Mouse (Mus musculus) MEL (cell line): ENCODE data around the gene 4933428G20Rik. TPM values are rescaled to one million over a fixed set of nuclear protein-coding genes. Genes with fewer than 3 reads are reported as not detected.
A peak's percentile ranks its signal among the peaks of the same experiment; 100 is the strongest.

Experiments
- DNase-seq: peaks from one replicate; pipeline ENCODE4 v3.0.0; 2011; ENCODE audit warnings: low read depth, low spot score
- H3K27ac ChIP-seq: 2 replicates; pipeline ENCODE4 v1.5.1; 2012; ENCODE audit warnings: low read depth, mild to moderate bottlenecking, control low read depth, low read length, moderate library complexity; ENCODE audit not compliant: control insufficient read depth
- H3K27me3 ChIP-seq, 2 experiments: fragments of 150-350 bp in 1 of 2; sonication (generic) in 1 of 2; 2 replicates each; pipeline ENCODE4 v1.6.1; 2012; ENCODE audit warnings: low read length in 2 of 2, mild to moderate bottlenecking in 2 of 2, improper control_type of control experiment in 1 of 2, moderate library complexity in 1 of 2; ENCODE audit not compliant: insufficient read depth in 2 of 2, control insufficient read depth in 1 of 2
- H3K36me3 ChIP-seq, 2 experiments: 2 replicates each; pipeline ENCODE4 v1.6.1; 2012 to 2014; ENCODE audit warnings: low read length in 2 of 2, improper control_type of control experiment in 1 of 2, inconsistent platforms in 1 of 2, mild to moderate bottlenecking in 1 of 2; ENCODE audit not compliant: insufficient read depth in 2 of 2, control insufficient read depth in 1 of 2
- H3K4me1 ChIP-seq, 2 experiments: fragments of 150-350 bp in 1 of 2; sonication (generic) in 1 of 2; 2 replicates each; pipeline ENCODE4 v1.6.1; 2012; ENCODE audit warnings: low read length in 2 of 2, improper control_type of control experiment in 1 of 2, mild to moderate bottlenecking in 1 of 2; ENCODE audit not compliant: insufficient read depth in 2 of 2, control insufficient read depth in 1 of 2
- H3K4me3 ChIP-seq, 2 experiments: fragments of 150-350 bp in 1 of 2; sonication (generic) in 1 of 2; 2 replicates each; pipeline ENCODE4 v1.5.1; 2012; ENCODE audit warnings: low read depth in 2 of 2, low read length in 2 of 2, mild to moderate bottlenecking in 2 of 2, moderate library complexity in 2 of 2, control low read depth in 1 of 2, improper control_type of control experiment in 1 of 2; ENCODE audit not compliant: control insufficient read depth in 1 of 2, insufficient read depth in 1 of 2
- H3K79me2 ChIP-seq: 2 replicates; pipeline ENCODE4 v1.6.1; 2012; ENCODE audit warnings: mild to moderate bottlenecking, low read length, moderate library complexity; ENCODE audit not compliant: control insufficient read depth, poor library complexity, insufficient read depth
- H3K9ac ChIP-seq: 2 replicates; pipeline ENCODE4 v1.6.1; 2012; ENCODE audit warnings: low read depth, mild to moderate bottlenecking, control low read depth, low read length, moderate library complexity; ENCODE audit not compliant: control insufficient read depth, poor library complexity, severe bottlenecking
- H3K9me3 ChIP-seq: fragments of 150-350 bp; sonication (generic); replicated peaks from 2 replicates; pipeline ENCODE4 v1.6.1; 2012; ENCODE audit warnings: mild to moderate bottlenecking, low read length, improper control_type of control experiment, moderate library complexity; ENCODE audit not compliant: insufficient read depth
- CTCF ChIP-seq, 3 experiments: IDR thresholded peaks in 2 of 3; conservative IDR thresholded peaks in 1 of 3; 2 replicates each; pipeline ENCODE4 v1.5.1; 2011 to 2012; ENCODE audit warnings: low read length in 3 of 3, low read depth in 2 of 3, mild to moderate bottlenecking in 2 of 3, improper control_type of control experiment in 1 of 3, inconsistent platforms in 1 of 3, mixed read lengths in 1 of 3, moderate library complexity in 1 of 3; ENCODE audit not compliant: control insufficient read depth in 1 of 3, insufficient read depth in 1 of 3, poor library complexity in 1 of 3, severe bottlenecking in 1 of 3
- HCFC1 ChIP-seq: IDR thresholded peaks from 2 replicates; pipeline ENCODE4 v1.6.1; 2012; ENCODE audit warnings: low read depth, mild to moderate bottlenecking, inconsistent platforms, low read length, improper control_type of control experiment, moderate library complexity
- MAX ChIP-seq: IDR thresholded peaks from 2 replicates; pipeline ENCODE4 v1.6.1; 2011; ENCODE audit warnings: low read length, improper control_type of control experiment
- MAZ ChIP-seq: IDR thresholded peaks from 2 replicates; pipeline ENCODE4 v1.6.1; 2012; ENCODE audit warnings: low read depth, mild to moderate bottlenecking, inconsistent platforms, low read length, improper control_type of control experiment
- MEF2A ChIP-seq: IDR thresholded peaks from 2 replicates; pipeline ENCODE4 v1.6.1; 2014; ENCODE audit warnings: low read depth, mild to moderate bottlenecking, inconsistent platforms, low read length, improper control_type of control experiment; ENCODE audit not compliant: poor library complexity, insufficient replicate concordance, severe bottlenecking; ENCODE audit errors: extremely low read depth
- POLR2A ChIP-seq, 2 experiments: IDR thresholded peaks; 2 replicates each; pipeline ENCODE4 v1.6.1; 2011 to 2012; ENCODE audit warnings: low read length in 2 of 2, mild to moderate bottlenecking in 2 of 2, control low read depth in 1 of 2, improper control_type of control experiment in 1 of 2, low read depth in 1 of 2, moderate library complexity in 1 of 2; ENCODE audit not compliant: control insufficient read depth in 1 of 2, insufficient read depth in 1 of 2, poor library complexity in 1 of 2
- RCOR1 ChIP-seq: IDR thresholded peaks from 2 replicates; pipeline ENCODE4 v1.6.1; 2012; ENCODE audit warnings: low read depth, mild to moderate bottlenecking, inconsistent platforms, low read length, improper control_type of control experiment
- SMC3 ChIP-seq: IDR thresholded peaks from 2 replicates; pipeline ENCODE4 v1.6.1; 2011; ENCODE audit warnings: low read depth, low read length, improper control_type of control experiment
- TAL1 ChIP-seq: IDR thresholded peaks from 2 replicates; pipeline ENCODE4 v1.6.1; 2012; ENCODE audit warnings: mild to moderate bottlenecking, inconsistent platforms, low read length, moderate library complexity, mixed read lengths
- TBP ChIP-seq: IDR thresholded peaks from 2 replicates; pipeline ENCODE4 v1.8.0; 2011; ENCODE audit warnings: low read depth, low read length, improper control_type of control experiment
- TCF12 ChIP-seq: IDR thresholded peaks from 2 replicates; pipeline ENCODE4 v1.6.1; 2014; ENCODE audit warnings: low read depth, mild to moderate bottlenecking, inconsistent platforms, low read length, improper control_type of control experiment, moderate library complexity
- ZMIZ1 ChIP-seq: IDR thresholded peaks from 2 replicates; pipeline ENCODE4 v1.6.1; 2012; ENCODE audit warnings: low read depth, mild to moderate bottlenecking, inconsistent platforms, low read length, improper control_type of control experiment, moderate library complexity
- ZNF384 ChIP-seq: IDR thresholded peaks from 2 replicates; pipeline ENCODE4 v1.6.1; 2012; ENCODE audit warnings: low read depth, mild to moderate bottlenecking, inconsistent platforms, low read length, improper control_type of control experiment
- polyA plus RNA-seq, 2 experiments: library from polyadenylated mRNA; stranded (reverse) in 1 of 2; unstranded in 1 of 2; fragments of >175 nt in 1 of 2; fragments of >200 nt in 1 of 2; gene quantifications; 2 replicates each; pipeline versions ENCODE4 v1.2.1 to v1.2.4; 2012; ENCODE audit warnings: low replicate concordance in 2 of 2, low read depth in 1 of 2; ENCODE audit not compliant: insufficient read length in 2 of 2, insufficient read depth in 1 of 2, missing spikeins in 1 of 2
- total RNA-seq: library from RNA; depleted of rRNA; stranded (reverse); fragments of 300-350 nt; gene quantifications from 2 replicates; pipeline ENCODE4 v1.2.3, GENCODE M21; 2012

4933428G20Rik gene
- total and polyA plus RNA-seq, 3 experiments: 0.15 TPM; not detected in 2

GRCm38 (mm10) chr11:97462538-97462937 lies 37.6 kb downstream of the 4933428G20Rik start:
- DNase-seq: no peak
- H3K36me3 ChIP-seq: no peaks in the 10 kb centered on the region
- H3K4me3 ChIP-seq: no peak overlapping the region
- no peaks in the 10 kb centered on the region for H3K4me1 ChIP-seq
- H3K27me3 ChIP-seq: no peaks in the 10 kb centered on the region
- H3K79me2 ChIP-seq: no peaks in the 10 kb centered on the region
- no peak overlapping the region for H3K9ac ChIP-seq
- H3K27ac ChIP-seq: no peak overlapping the region
- TF ChIP-seq TBP (no peak), CTCF (IDR thresholded peaks at IDR 0.05 in 2 of 3, conservative IDR thresholded peaks at IDR 0.05 in 1 of 3; ENCODE audit: control insufficient read depth in 1 of 3, insufficient read depth in 1 of 3, low read depth in 2 of 3, low read length in 3 of 3, poor library complexity in 1 of 3, severe bottlenecking in 1 of 3) (peak in 2 of 3 experiments; percentile 20 to 28; a peak in 3 of 6 replicates), ZNF384 (no peak), RCOR1 (no peak)
- no peaks in the 10 kb centered on the region for H3K9me3 ChIP-seq

GRCm38 (mm10) chr11:97461307-97461820 lies 38.8 kb downstream of the 4933428G20Rik start:
- no peaks in the 10 kb centered on the region for H3K36me3 ChIP-seq
- H3K4me1 ChIP-seq: no peaks in the 10 kb centered on the region
- H3K27me3 ChIP-seq: no peaks in the 10 kb centered on the region
- no peaks in the 10 kb centered on the region for H3K79me2 ChIP-seq
- H3K27ac ChIP-seq: no peak overlapping the region
- H3K9ac ChIP-seq: no peak overlapping the region
- TF ChIP-seq TAL1: no peak
- no peak for TF ChIP-seq TCF12
- no peak overlapping the region for H3K4me3 ChIP-seq
- no peak for DNase-seq
- no peaks in the 10 kb centered on the region for H3K9me3 ChIP-seq

GRCm38 (mm10) chr11:97457120-97457519 lies 43.0 kb downstream of the 4933428G20Rik start:
- no peaks in the 10 kb centered on the region for H3K4me1 ChIP-seq
- H3K9me3 ChIP-seq: no peaks in the 10 kb centered on the region
- no peaks in the 10 kb centered on the region for H3K36me3 ChIP-seq
- no peak overlapping the region for H3K27ac ChIP-seq
- H3K79me2 ChIP-seq: no peaks in the 10 kb centered on the region
- no peak overlapping the region for H3K9ac ChIP-seq
- no peak for DNase-seq
- H3K4me3 ChIP-seq: no peak overlapping the region
- TF ChIP-seq POLR2A (IDR thresholded peaks at IDR 0.05; ENCODE audit: control insufficient read depth in 1 of 2, insufficient read depth in 1 of 2, low read depth in 1 of 2, low read length in 2 of 2, poor library complexity in 1 of 2) (no peak), MAX (no peak), MAZ (no peak), TBP (no peak), ZNF384 (no peak), SMC3 (no peak), HCFC1 (no peak), ZMIZ1 (no peak), MEF2A (no peak)
- H3K27me3 ChIP-seq: no peaks in the 10 kb centered on the region
